Mouse (Mus musculus) adrenal gland, postnatal 14 days (tissue): ENCODE results near the gene Cyp2e1. TPM values are rescaled to one million over a fixed set of nuclear protein-coding genes. Genes with fewer than 3 reads are reported as not detected.

Experiments
- DNase-seq: peaks from one replicate; pipeline ENCODE4 v3.0.0; 2021; ENCODE audit warnings: mixed read lengths
- total RNA-seq: library from RNA; stranded (reverse); gene quantifications from 2 replicates; pipeline ENCODE4 v1.2.3, GENCODE M21; 2021

Cyp2e1 gene
- total RNA-seq, 1 experiment from 2014 or later = 573 TPM

GRCm38 (mm10) chr7:140805704-140806103 is 42.2 kb downstream of the Cyp2e1 start:
- peak; percentile 81 for DNase-seq

GRCm38 (mm10) chr7:140810496-140810895 is 47.0 kb downstream of the Cyp2e1 start:
- no peak for DNase-seq

GRCm38 (mm10) chr7:140811714-140812113 is 48.2 kb downstream of the Cyp2e1 start:
- no peak for DNase-seq

DNA sequence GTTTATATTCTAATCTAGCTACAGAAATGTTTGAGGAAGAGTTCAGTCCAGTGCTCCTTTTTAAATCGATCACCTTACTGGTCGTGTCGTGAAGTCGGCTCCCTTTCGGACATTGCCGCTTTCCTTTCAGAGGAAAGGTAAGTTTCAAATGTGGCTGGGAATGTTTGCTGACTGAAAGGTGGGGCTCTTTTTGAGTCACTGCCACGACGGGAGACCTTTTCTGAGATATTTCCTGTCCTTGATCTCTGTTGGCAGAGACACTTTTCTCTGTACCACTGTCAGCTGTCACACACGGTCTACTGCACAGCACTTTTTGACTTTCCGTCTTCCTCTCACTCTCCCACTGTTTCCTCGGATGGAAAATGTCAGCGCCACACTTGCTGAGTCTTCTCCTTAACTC is 49.3 kb downstream of the Cyp2e1 start:
- DNase-seq = no peak

- DNase-seq = no peak
Measured at GRCm38 (mm10) chr7:140820173-140820572, 56.6 kb downstream of the Cyp2e1 start.

GRCm38 (mm10) chr7:140821305-140821652 is 57.7 kb downstream of the Cyp2e1 start:
- no peak for DNase-seq

DNA sequence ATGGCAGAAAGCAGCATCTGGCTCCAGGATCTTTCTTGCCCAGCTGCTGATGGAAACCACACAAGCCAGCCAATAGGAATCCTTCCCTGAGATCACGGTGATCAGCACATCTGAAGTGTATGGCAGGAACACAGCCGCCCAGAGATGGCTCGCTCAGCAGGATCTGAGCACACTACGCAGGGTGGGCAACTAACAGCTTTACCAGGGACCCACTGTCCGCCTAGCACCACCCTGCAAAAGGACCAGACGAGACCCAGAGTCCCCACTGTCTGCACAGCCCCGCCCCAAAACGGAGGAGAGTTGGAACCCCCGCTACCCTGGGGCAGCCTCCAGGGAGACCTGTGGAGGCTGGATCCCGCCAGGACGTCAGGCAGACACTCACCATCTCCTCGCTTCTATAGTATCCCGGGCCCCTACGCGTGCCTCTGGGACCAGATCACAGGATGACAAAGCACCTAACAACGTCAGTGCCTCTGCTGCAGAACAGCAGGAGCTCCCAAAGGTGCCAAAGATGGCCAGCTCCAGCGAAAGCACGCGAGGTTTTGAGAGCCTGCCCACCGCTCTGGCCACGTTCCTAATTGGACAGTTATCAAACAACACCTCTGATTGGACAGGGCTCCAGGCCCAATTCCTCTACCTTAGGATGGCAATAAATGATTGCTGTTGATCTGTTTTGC is 58.3 kb downstream of the Cyp2e1 start, which contains the start of gene Zfp941:
TSS of gene Zfp941 (minus strand) at position 526 of the 677 bp plus-strand sequence.
- peak; percentile 74 for DNase-seq

DNA sequence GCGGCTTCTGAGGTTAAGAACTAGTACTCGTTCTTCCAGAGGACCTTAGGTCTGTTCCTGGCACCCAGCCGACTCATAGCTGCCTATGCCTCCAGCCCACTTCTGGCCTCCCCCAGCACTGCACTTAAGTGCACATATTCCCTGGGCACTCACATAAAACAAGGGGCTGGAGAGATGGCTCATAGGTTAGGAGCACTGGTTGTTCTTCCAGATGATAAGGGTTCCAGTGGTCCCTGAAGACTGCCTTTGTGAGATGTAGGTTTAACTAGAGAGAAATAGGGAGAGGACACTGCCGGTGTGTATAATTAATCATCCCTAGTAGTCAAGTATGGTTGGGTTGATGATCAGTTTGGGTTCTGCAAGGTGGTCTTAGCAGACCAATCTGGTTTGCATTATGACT is 59.2 kb downstream of the Cyp2e1 start:
- DNase-seq = no peak

Other genes starting within 250 kb of the Cyp2e1 start
- not detected in 2 replicates for gene Olfr538, start 195.9 kb upstream of the Cyp2e1 start, total RNA-seq
- not detected in 2 replicates for gene Olfr46, start 162.5 kb upstream of the Cyp2e1 start, total RNA-seq
- gene Olfr61, start 134.8 kb upstream of the Cyp2e1 start, total RNA-seq = not detected in 2 replicates
- gene Olfr53, start 117.3 kb upstream of the Cyp2e1 start, total RNA-seq = not detected in 2 replicates
- gene Olfr539, start 103.8 kb upstream of the Cyp2e1 start, total RNA-seq = not detected in 2 replicates
- not detected in 2 replicates for gene Olfr45, start 81.8 kb upstream of the Cyp2e1 start, total RNA-seq
- not detected in 2 replicates for gene Olfr541, start 66.5 kb upstream of the Cyp2e1 start, total RNA-seq
- not detected in 2 replicates for gene Syce1, start 24.1 kb downstream of the Cyp2e1 start, total RNA-seq
- 1.9 and 2.6 TPM in 2 replicates for gene Zfp941, start 58.4 kb downstream of the Cyp2e1 start, total RNA-seq
- 1.4 and 31.0 TPM in 2 replicates for gene Urah, start 71.3 kb downstream of the Cyp2e1 start, total RNA-seq
- not detected in 2 replicates for gene Scgb1c1, start 81.8 kb downstream of the Cyp2e1 start, total RNA-seq
- gene Odf3, start 84.1 kb downstream of the Cyp2e1 start, total RNA-seq = not detected in 2 replicates
- 0.89 TPM in 1 of 2 replicates, not detected in the other for gene Gm45785, start 92.6 kb downstream of the Cyp2e1 start, total RNA-seq
- 44.8 and 61.1 TPM in 2 replicates for gene Ric8a, start 93.2 kb downstream of the Cyp2e1 start, total RNA-seq
- gene Bet1l, start 93.8 kb downstream of the Cyp2e1 start, total RNA-seq = 27.4 and 32.1 TPM in 2 replicates
- 114 TPM in 2 replicates for gene Psmd13, start 118.2 kb downstream of the Cyp2e1 start, total RNA-seq
- 63.5 and 64.7 TPM in 2 replicates for gene Sirt3, start 118.6 kb downstream of the Cyp2e1 start, total RNA-seq
- gene Cox8b, start 136.7 kb downstream of the Cyp2e1 start, total RNA-seq = 3,010 and 3,145 TPM in 2 replicates
- 1.5 and 6.6 TPM in 2 replicates for gene Nlrp6, start 157.2 kb downstream of the Cyp2e1 start, total RNA-seq
- gene Pgghg, start 177.7 kb downstream of the Cyp2e1 start, total RNA-seq = 26.9 and 28.9 TPM in 2 replicates
- gene Ifitm5, start 186.6 kb downstream of the Cyp2e1 start, total RNA-seq = 0.63 and 1.4 TPM in 2 replicates
- gene Gm45717, start 192.2 kb downstream of the Cyp2e1 start, total RNA-seq = 1.1 TPM in 1 of 2 replicates, not detected in the other
- 458 and 515 TPM in 2 replicates for gene Ifitm2, start 192.2 kb downstream of the Cyp2e1 start, total RNA-seq
- gene Ifitm1, start 203.5 kb downstream of the Cyp2e1 start, total RNA-seq = 7.3 and 13.5 TPM in 2 replicates
- 124 and 169 TPM in 2 replicates for gene Ifitm3, start 247.0 kb downstream of the Cyp2e1 start, total RNA-seq